In the genomic region with DNA sequence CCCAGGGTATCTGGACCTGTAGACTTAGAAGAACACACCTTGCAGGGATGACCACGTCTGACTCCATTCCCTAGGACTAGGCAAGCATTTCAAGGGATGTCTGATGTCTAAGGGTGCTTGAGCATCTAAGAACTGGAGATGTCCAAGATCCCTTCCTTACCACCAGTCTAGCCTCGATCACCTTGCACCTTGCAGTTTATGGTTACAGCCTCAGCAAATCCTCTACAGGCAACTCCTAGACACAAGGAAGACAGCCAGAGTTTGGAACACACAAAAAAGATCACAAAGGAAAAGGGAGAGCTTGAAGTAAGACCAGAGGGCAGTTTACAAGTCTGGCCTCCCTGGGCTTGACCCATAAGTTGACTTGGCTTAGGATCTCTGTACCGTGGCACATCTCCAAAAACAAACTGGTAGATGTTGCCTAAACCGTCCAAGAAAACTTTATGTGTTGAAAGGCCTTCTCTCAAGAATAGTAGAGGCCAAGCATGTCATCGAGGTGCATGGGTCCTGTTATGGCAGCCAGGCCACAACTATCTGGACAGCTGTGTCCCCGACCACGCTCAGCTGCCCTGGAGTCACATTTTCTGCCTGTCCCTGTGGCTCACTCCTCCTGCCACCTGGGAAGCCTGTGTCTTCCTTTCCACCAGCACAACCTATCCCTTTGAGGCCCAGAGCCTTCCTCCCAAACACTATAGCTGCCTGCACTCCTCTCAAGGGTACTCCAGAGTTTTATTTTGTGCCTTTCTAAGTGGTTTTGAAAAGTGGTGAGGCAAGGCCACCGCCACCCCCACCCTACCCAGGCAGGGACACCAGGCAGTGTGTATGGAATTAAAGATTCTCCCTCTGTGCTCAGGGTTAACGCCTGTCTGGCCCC, we compare ENCODE assay signal across 9 mouse cellular contexts. TPM values are rescaled to one million over a fixed set of nuclear protein-coding genes. Genes with fewer than 3 reads are reported as not detected.
A peak's percentile ranks its signal among the peaks of the same experiment; 100 is the strongest.
DNase-seq lines count a peak whose midpoint lies in the region; ATAC-seq and TF ChIP-seq lines count a peak whose summit lies in the region.
"Had no signal": no experiment of that assay in that cellular context is flagged by ENCODE, and none has a peak within 500 bp of the region (broad histone marks: within the 10 kb centered on the region; RNA-seq: fewer than 3 reads in every experiment).

No protein-coding gene starts in this region.

- H3K27ac ChIP-seq in hindbrain, embryonic 10.5 days: no peak overlapping the region
- no peak overlapping the region for H3K27ac ChIP-seq in hindbrain, embryonic 11.5 days (ENCODE audit: low read depth, low read length)
- H3K27ac ChIP-seq in embryonic facial prominence, embryonic 15.5 days (replicated peaks): no peak overlapping the region
- H3K27ac ChIP-seq in liver, embryonic 16.5 days (ENCODE audit: low read length): peak overlapping the region; percentile 60
- H3K27ac ChIP-seq: gastrocnemius, adult 2 months had no signal

- TF ChIP-seq CTCF in E14TG2a.4 (conservative IDR thresholded peaks at IDR 0.05; ENCODE audit: low read length): no peak

- no peak overlapping the region for H3K4me2 ChIP-seq in hindbrain, embryonic 11.5 days (replicated peaks; ENCODE audit: low read depth, low read length)
- peak overlapping the region; percentile 98; the same call in 1 of the 2 replicates for H3K4me2 ChIP-seq in embryonic facial prominence, embryonic 15.5 days (replicated peaks)
- H3K4me2 ChIP-seq in liver, embryonic 16.5 days (ENCODE audit: low read depth, low read length): peak overlapping the region; percentile 95

- H3K4me1 ChIP-seq in hindbrain, embryonic 10.5 days (replicated peaks): peaks cover 22% of the 10 kb centered on the region
- H3K4me1 ChIP-seq in hindbrain, embryonic 11.5 days (replicated peaks; ENCODE audit: control insufficient read depth, insufficient read depth, low read length): no peaks in the 10 kb centered on the region
- peaks cover 16% of the 10 kb centered on the region for H3K4me1 ChIP-seq in E14TG2a.4 (replicated peaks; ENCODE audit: low read depth, low read length)
- H3K4me1 ChIP-seq in embryonic facial prominence, embryonic 15.5 days: peaks cover 11% of the 10 kb centered on the region
- H3K4me1 ChIP-seq in liver, embryonic 16.5 days (ENCODE audit: control insufficient read depth, low read depth, low read length): peaks cover 24% of the 10 kb centered on the region

- 68% methylated on average over 9 of the region's 9 CpGs for WGBS in hindbrain, embryonic 10.5 days
- 65% methylated on average over 9 of the region's 9 CpGs for WGBS in hindbrain, embryonic 11.5 days
- WGBS in embryonic facial prominence, embryonic 15.5 days: 62% methylated on average over 9 of the region's 9 CpGs
- WGBS in liver, embryonic 16.5 days (ENCODE audit: insufficient replicate concordance): 50% methylated on average over 9 of the region's 9 CpGs

- no peaks in the 10 kb centered on the region for H3K9me3 ChIP-seq in hindbrain, embryonic 10.5 days
- H3K9me3 ChIP-seq in hindbrain, embryonic 11.5 days (ENCODE audit: control insufficient read depth, low read length): no peaks in the 10 kb centered on the region
- no peaks in the 10 kb centered on the region for H3K9me3 ChIP-seq in E14TG2a.4 (ENCODE audit: low read length)
- no peaks in the 10 kb centered on the region for H3K9me3 ChIP-seq in embryonic facial prominence, embryonic 15.5 days (replicated peaks)
- H3K9me3 ChIP-seq in liver, embryonic 16.5 days (replicated peaks; ENCODE audit: control insufficient read depth, low read length): no peaks in the 10 kb centered on the region

- peak; percentile 7 for DNase-seq in hindbrain, embryonic 10.5 days (ENCODE audit: low spot score)
- no peak for DNase-seq in hindbrain, embryonic 11.5 days (ENCODE audit: low spot score)
- DNase-seq in cerebellum, postnatal 36 days: no peak
- no peak for DNase-seq in cerebellum, adult 11 months
- no peak for DNase-seq in embryo, embryonic 9.5 days (ENCODE audit: extremely low spot score)
- DNase-seq: gastrocnemius, adult 2 months had no signal

- H3K4me3 ChIP-seq in hindbrain, embryonic 10.5 days: peak overlapping the region; percentile 76; the same call in 1 of the 2 replicates
- no peak overlapping the region for H3K4me3 ChIP-seq in hindbrain, embryonic 11.5 days (ENCODE audit: low read depth, low read length)
- H3K4me3 ChIP-seq in E14TG2a.4 (replicated peaks; ENCODE audit: low read length): peak overlapping the region; percentile 85
- no peak overlapping the region for H3K4me3 ChIP-seq in embryonic facial prominence, embryonic 15.5 days (replicated peaks)
- H3K4me3 ChIP-seq in liver, embryonic 16.5 days (ENCODE audit: low read depth, low read length): peak overlapping the region; percentile 83

- H3K36me3 ChIP-seq in hindbrain, embryonic 10.5 days: no peaks in the 10 kb centered on the region
- no peaks in the 10 kb centered on the region for H3K36me3 ChIP-seq in hindbrain, embryonic 11.5 days (ENCODE audit: control insufficient read depth, insufficient read depth, low read length)
- no peaks in the 10 kb centered on the region for H3K36me3 ChIP-seq in E14TG2a.4 (ENCODE audit: insufficient read depth, low read length)
- no peaks in the 10 kb centered on the region for H3K36me3 ChIP-seq in embryonic facial prominence, embryonic 15.5 days
- H3K36me3 ChIP-seq in liver, embryonic 16.5 days (ENCODE audit: control insufficient read depth, insufficient read depth): no peaks in the 10 kb centered on the region

- H3K9ac ChIP-seq in hindbrain, embryonic 11.5 days (ENCODE audit: low read depth, low read length): no peak overlapping the region
- no peak overlapping the region for H3K9ac ChIP-seq in embryonic facial prominence, embryonic 15.5 days
- H3K9ac ChIP-seq in liver, embryonic 16.5 days (ENCODE audit: low read depth, low read length): no peak overlapping the region; the same call in 1 of the 2 replicates

- H3K27me3 ChIP-seq in hindbrain, embryonic 10.5 days (ENCODE audit: insufficient read depth, poor library complexity, severe bottlenecking): peaks cover 57% of the 10 kb centered on the region
- peaks cover 31% of the 10 kb centered on the region for H3K27me3 ChIP-seq in hindbrain, embryonic 11.5 days (ENCODE audit: control insufficient read depth, insufficient read depth, low read length)
- H3K27me3 ChIP-seq in E14TG2a.4 (ENCODE audit: insufficient read depth, low read length): peaks cover 62% of the 10 kb centered on the region
- peaks cover 53% of the 10 kb centered on the region for H3K27me3 ChIP-seq in embryonic facial prominence, embryonic 15.5 days
- H3K27me3 ChIP-seq in liver, embryonic 16.5 days (ENCODE audit: control insufficient read depth, insufficient read depth, low read depth, low read length): peaks cover 11% of the 10 kb centered on the region

- ATAC-seq in hindbrain, embryonic 11.5 days (ENCODE audit: low FRiP score): no peak; the same call in 1 of the 2 replicates
- ATAC-seq in embryonic facial prominence, embryonic 15.5 days (ENCODE audit: insufficient number of reproducible peaks, low FRiP score, low TSS enrichment, low read depth): no peak
- ATAC-seq in liver, embryonic 16.5 days (ENCODE audit: low read depth): no peak

RNA-seq across cellular contexts. Expression of gene Ikzf1, which starts 0.5 kb away (rescaled TPM):
- polyA plus RNA-seq in hindbrain, embryonic 10.5 days (2016; fragmentation: Nextera tagmentation; extraction: Ambion mirVana): 2.0 and 3.6 TPM in 2 replicates
- 2.3 and 3.5 TPM in 2 replicates for polyA plus RNA-seq in hindbrain, embryonic 11.5 days (2014; fragmentation: Nextera tagmentation; extraction: Ambion mirVana)
- 2.2 and 2.5 TPM in 2 replicates for polyA plus RNA-seq in embryonic facial prominence, embryonic 15.5 days (2015; fragmentation: Nextera tagmentation; extraction: Ambion mirVana)
- 32.8 and 35.1 TPM in 2 replicates for polyA plus RNA-seq in liver, embryonic 16.5 days (2015; fragmentation: Nextera tagmentation; extraction: Ambion mirVana)

RNA-seq across cellular contexts. Expression of gene 4930512M02Rik, which starts 56.7 kb away (rescaled TPM):
- not detected in 2 replicates for polyA plus RNA-seq in hindbrain, embryonic 10.5 days (2016; fragmentation: Nextera tagmentation; extraction: Ambion mirVana)
- not detected in 2 replicates for polyA plus RNA-seq in hindbrain, embryonic 11.5 days (2014; fragmentation: Nextera tagmentation; extraction: Ambion mirVana)
- polyA plus RNA-seq in embryonic facial prominence, embryonic 15.5 days (2015; fragmentation: Nextera tagmentation; extraction: Ambion mirVana): not detected in 2 replicates
- not detected in 2 replicates for polyA plus RNA-seq in liver, embryonic 16.5 days (2015; fragmentation: Nextera tagmentation; extraction: Ambion mirVana)

Comparison
In these comparisons a context has a peak if more than half of its experiments do, and no peak if none do; other contexts are left out.
1. H3K4me3 ChIP-seq: peak in hindbrain, embryonic 10.5 days (single experiment), E14TG2a.4 (single experiment) and liver, embryonic 16.5 days (single experiment); none in hindbrain, embryonic 11.5 days (single experiment) and embryonic facial prominence, embryonic 15.5 days (single experiment).